Mouse (Mus musculus): ENCODE results near the gene Aacs. TPM values are rescaled to one million over a fixed set of nuclear protein-coding genes. Genes with fewer than 3 reads are reported as not detected.

Gene Aacs
- polyA plus RNA-seq, 1 experiment: 51.0 TPM

DNA sequence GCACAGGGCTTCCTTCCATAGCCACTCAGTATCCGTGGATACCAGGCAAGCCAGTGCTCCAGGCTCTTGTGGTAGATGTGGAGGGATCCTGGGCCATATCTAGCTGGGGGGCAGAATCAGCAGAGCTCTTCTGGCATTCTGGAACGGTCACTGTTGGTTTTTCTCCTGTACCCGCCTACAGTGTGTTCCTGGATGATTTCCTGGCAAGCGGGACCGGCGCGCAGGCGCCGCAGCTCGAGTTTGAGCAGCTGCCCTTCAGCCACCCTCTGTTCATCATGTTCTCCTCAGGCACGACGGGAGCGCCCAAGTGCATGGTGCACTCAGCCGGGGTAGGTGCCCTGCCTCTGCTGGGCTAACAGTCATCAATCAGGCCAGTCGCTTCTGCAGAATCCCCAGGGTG is 30.4 kb downstream of the Aacs start:
- H3K27me3 ChIP-seq (ENCODE audit: control insufficient read depth, insufficient read depth, low read length): no peaks in the 10 kb centered on the region
- H3K36me3 ChIP-seq (ENCODE audit: control insufficient read depth, insufficient read depth, low read length): peaks cover 5% of the 10 kb centered on the region; the same call in 1 of the 2 replicates
- TF ChIP-seq POLR2A (IDR thresholded peaks at IDR 0.05; ENCODE audit: control insufficient read depth, extremely low read depth, insufficient read depth, low read length, poor library complexity) (no peak), CTCF (IDR thresholded peaks at IDR 0.05; ENCODE audit: borderline replicate concordance, control insufficient read depth, extremely low read depth, insufficient read depth, low read length, poor library complexity) (no peak)
- WGBS: 97% methylated on average over 15 of the region's 15 CpGs
- no peak overlapping the region for H3K27ac ChIP-seq (ENCODE audit: control insufficient read depth, insufficient read depth, low read length)
- no peak overlapping the region for H3K4me3 ChIP-seq (ENCODE audit: control insufficient read depth, insufficient read depth, low read length)
- DNase-seq: no peak
- no peaks in the 10 kb centered on the region for H3K4me1 ChIP-seq (replicated peaks; ENCODE audit: control insufficient read depth, insufficient read depth, low read length)

DNA sequence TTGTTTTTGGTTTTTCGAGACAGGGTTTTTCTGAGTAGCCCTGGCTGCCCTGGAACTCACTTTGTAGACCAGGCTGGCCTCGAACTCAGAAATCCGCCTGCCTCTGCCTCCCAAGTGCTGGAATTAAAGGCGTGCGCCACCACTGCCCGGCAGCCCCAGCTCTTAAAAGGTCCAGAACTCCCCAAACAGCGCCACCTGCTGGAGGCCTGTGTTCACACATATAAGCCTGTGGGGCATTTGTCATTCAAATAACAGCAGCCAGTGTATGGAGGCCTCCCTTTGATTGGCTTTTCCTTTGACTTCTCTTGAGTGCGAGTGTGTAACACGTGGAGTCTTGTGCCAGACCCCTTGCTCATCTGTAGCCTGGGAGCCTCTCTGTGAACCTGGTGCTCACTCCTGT is 32.0 kb downstream of the Aacs start:
- Histone ChIP-seq H3K36me3 (ENCODE audit: control insufficient read depth, insufficient read depth, low read length) (peaks cover 5% of the 10 kb centered on the region; the same call in 1 of the 2 replicates), H3K4me3 (ENCODE audit: control insufficient read depth, insufficient read depth, low read length) (no peak overlapping the region), H3K27me3 (ENCODE audit: control insufficient read depth, insufficient read depth, low read length) (no peaks in the 10 kb centered on the region), H3K27ac (ENCODE audit: control insufficient read depth, insufficient read depth, low read length) (no peak overlapping the region), H3K4me1 (replicated peaks; ENCODE audit: control insufficient read depth, insufficient read depth, low read length) (no peaks in the 10 kb centered on the region)
- TF ChIP-seq POLR2A (IDR thresholded peaks at IDR 0.05; ENCODE audit: control insufficient read depth, extremely low read depth, insufficient read depth, low read length, poor library complexity): no peak
- TF ChIP-seq CTCF (IDR thresholded peaks at IDR 0.05; ENCODE audit: borderline replicate concordance, control insufficient read depth, extremely low read depth, insufficient read depth, low read length, poor library complexity): no peak
- no peak for DNase-seq
- 96% methylated on average over 9 of the region's 9 CpGs for WGBS

DNA sequence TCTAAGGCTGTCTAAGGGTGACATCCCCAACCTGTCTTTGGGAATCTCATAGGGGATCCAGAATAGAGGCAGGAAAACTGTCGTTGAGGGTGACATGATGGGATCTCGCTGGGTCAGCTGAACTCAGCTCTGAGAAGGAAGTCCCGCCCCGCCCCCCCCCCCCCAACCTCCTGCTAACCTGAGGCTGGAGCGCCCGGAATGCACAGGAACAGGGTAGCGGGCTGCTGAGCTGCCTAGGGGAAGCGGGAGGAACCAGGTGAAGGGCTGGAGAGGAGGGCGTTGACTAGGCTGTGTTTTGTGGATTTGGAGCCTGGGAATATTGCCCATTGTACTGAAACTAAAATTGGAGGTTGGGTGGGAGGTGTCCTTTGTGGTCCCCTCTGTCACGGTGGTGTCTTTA is 32.4 kb downstream of the Aacs start:
- WGBS: 94% methylated on average over 10 of the region's 10 CpGs
- Histone ChIP-seq H3K4me1 (replicated peaks; ENCODE audit: control insufficient read depth, insufficient read depth, low read length) (no peaks in the 10 kb centered on the region), H3K36me3 (ENCODE audit: control insufficient read depth, insufficient read depth, low read length) (peaks cover 5% of the 10 kb centered on the region; the same call in 1 of the 2 replicates), H3K27ac (ENCODE audit: control insufficient read depth, insufficient read depth, low read length) (no peak overlapping the region), H3K27me3 (ENCODE audit: control insufficient read depth, insufficient read depth, low read length) (no peaks in the 10 kb centered on the region), H3K4me3 (ENCODE audit: control insufficient read depth, insufficient read depth, low read length) (no peak overlapping the region)
- DNase-seq: no peak
- TF ChIP-seq CTCF (IDR thresholded peaks at IDR 0.05; ENCODE audit: borderline replicate concordance, control insufficient read depth, extremely low read depth, insufficient read depth, low read length, poor library complexity) (no peak), POLR2A (IDR thresholded peaks at IDR 0.05; ENCODE audit: control insufficient read depth, extremely low read depth, insufficient read depth, low read length, poor library complexity) (no peak)

DNA sequence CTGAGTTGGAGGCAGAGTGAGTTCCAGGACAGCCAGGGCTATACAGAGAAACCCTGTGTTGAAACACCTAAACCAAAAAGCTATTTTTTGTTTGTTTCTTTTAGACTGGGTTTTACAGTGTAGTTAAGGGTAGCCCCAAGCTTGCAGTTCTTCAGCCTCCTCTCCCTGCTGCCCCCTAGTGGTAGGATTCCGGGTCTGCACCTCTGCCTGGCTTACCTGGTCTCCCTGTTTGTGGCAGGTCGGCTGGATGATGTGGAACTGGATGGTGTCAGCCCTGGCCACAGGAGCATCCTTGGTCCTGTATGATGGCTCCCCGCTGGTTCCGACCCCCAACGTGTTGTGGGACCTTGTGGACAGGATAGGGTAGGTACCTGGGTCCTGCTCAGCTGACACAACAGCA is 33.9 kb downstream of the Aacs start:
- H3K36me3 ChIP-seq (ENCODE audit: control insufficient read depth, insufficient read depth, low read length): no peaks in the 10 kb centered on the region

DNA sequence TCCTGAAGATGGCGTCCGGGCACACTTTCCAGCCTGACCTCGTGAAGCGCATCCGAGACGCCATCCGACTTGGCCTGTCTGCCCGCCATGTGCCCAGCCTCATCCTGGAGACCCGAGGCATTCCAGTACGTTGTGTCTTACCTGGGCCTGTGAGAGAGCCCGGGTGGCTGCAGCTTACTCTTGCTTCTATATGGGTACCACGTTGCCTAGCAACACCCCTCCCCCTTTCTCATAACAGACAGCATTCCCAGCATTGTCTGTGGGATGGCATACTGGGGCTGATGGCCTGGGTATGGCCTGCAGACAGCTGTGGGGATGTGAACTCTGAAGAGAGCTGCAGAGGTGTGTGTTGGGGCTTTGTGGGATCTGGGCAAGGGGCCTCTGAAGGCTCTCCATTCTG is 39.4 kb downstream of the Aacs start:
- Histone ChIP-seq H3K4me1 (replicated peaks; ENCODE audit: control insufficient read depth, insufficient read depth, low read length) (no peaks in the 10 kb centered on the region), H3K4me3 (ENCODE audit: control insufficient read depth, insufficient read depth, low read length) (no peak overlapping the region), H3K27ac (ENCODE audit: control insufficient read depth, insufficient read depth, low read length) (no peak overlapping the region), H3K36me3 (ENCODE audit: control insufficient read depth, insufficient read depth, low read length) (no peaks in the 10 kb centered on the region), H3K27me3 (ENCODE audit: control insufficient read depth, insufficient read depth, low read length) (no peaks in the 10 kb centered on the region)
- TF ChIP-seq POLR2A (IDR thresholded peaks at IDR 0.05; ENCODE audit: control insufficient read depth, extremely low read depth, insufficient read depth, low read length, poor library complexity) (no peak), CTCF (IDR thresholded peaks at IDR 0.05; ENCODE audit: borderline replicate concordance, control insufficient read depth, extremely low read depth, insufficient read depth, low read length, poor library complexity) (no peak)
- no peak for DNase-seq
- WGBS: 95% methylated on average over 12 of the region's 12 CpGs

More for the DNA sequence above, 33.9 kb downstream of the Aacs start:
- Histone ChIP-seq H3K4me1 (replicated peaks; ENCODE audit: control insufficient read depth, insufficient read depth, low read length) (no peaks in the 10 kb centered on the region), H3K4me3 (ENCODE audit: control insufficient read depth, insufficient read depth, low read length) (no peak overlapping the region), H3K27ac (ENCODE audit: control insufficient read depth, insufficient read depth, low read length) (no peak overlapping the region), H3K27me3 (ENCODE audit: control insufficient read depth, insufficient read depth, low read length) (no peaks in the 10 kb centered on the region)
- TF ChIP-seq POLR2A (IDR thresholded peaks at IDR 0.05; ENCODE audit: control insufficient read depth, extremely low read depth, insufficient read depth, low read length, poor library complexity) (no peak), CTCF (IDR thresholded peaks at IDR 0.05; ENCODE audit: borderline replicate concordance, control insufficient read depth, extremely low read depth, insufficient read depth, low read length, poor library complexity) (peak; percentile 92)
- DNase-seq: peak; percentile 69
- WGBS: 63% methylated on average over 5 of the region's 5 CpGs

DNA sequence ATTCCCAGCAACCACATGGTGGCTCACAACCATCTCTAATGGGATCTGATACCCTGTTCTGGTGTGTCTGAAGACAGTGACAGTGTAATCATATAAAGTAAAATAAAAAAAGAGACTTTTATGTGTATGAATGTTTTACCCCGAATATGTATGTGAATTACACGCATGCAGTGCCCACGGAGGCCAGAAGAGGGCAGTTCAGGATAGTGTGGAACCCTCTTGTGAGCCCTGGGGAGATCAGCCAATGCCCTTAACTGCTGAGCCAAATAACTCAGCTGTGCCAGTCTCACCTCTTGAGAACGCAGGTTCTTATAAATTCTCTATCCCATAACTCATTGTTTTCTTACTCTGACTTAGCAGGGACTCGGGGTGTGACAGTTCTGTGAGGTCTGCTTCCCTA is 43.0 kb downstream of the Aacs start:
- no peak for TF ChIP-seq CTCF (IDR thresholded peaks at IDR 0.05; ENCODE audit: borderline replicate concordance, control insufficient read depth, extremely low read depth, insufficient read depth, low read length, poor library complexity)
- TF ChIP-seq POLR2A (IDR thresholded peaks at IDR 0.05; ENCODE audit: control insufficient read depth, extremely low read depth, insufficient read depth, low read length, poor library complexity): no peak
- DNase-seq: peak; percentile 30
- no peak overlapping the region for H3K27ac ChIP-seq (ENCODE audit: control insufficient read depth, insufficient read depth, low read length)
- no peaks in the 10 kb centered on the region for H3K36me3 ChIP-seq (ENCODE audit: control insufficient read depth, insufficient read depth, low read length)
- WGBS: 85% methylated on average over 5 of the region's 5 CpGs
- H3K4me3 ChIP-seq (ENCODE audit: control insufficient read depth, insufficient read depth, low read length): no peak overlapping the region
- no peaks in the 10 kb centered on the region for H3K27me3 ChIP-seq (ENCODE audit: control insufficient read depth, insufficient read depth, low read length)
- H3K4me1 ChIP-seq (replicated peaks; ENCODE audit: control insufficient read depth, insufficient read depth, low read length): peaks cover 3% of the 10 kb centered on the region; the same call in 1 of the 2 replicates
